In the genomic region with DNA sequence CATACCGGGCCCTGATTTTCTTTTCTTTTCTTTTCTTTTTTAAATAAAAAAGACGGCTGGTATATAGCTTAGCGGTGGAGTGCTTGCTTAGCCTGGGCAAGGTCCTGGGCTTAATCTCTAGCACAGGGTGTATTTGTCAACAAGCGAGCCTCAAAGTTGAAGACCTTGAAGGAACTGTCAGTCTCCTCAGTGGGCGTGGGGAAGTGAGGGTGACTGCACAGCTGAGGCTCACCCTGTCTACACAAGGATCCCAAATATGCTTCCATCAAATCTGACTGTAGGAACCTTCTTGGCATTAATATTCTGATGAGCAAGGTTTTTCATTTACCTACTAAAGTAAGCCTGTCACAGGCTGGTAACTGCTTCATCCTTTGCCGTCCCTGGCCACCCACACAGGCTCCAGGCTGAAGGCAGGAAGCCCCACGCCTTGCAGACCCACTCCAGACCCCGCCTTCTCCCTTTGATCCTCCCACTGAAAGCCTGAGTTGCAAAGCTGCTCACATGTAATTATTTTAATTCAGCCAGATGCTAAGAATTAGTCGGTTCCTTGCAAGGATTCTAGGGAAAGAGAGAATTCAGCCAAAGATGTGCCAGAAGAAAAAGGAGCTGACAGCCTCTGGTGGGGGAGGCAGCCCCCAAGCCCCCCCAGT, we compare ENCODE assay signal across 8 mouse cellular contexts. TPM values are rescaled to one million over a fixed set of nuclear protein-coding genes. Genes with fewer than 3 reads are reported as not detected.
DNase-seq lines count a peak whose midpoint lies in the region; ATAC-seq lines count a peak whose summit lies in the region.

No protein-coding gene starts in this region.

- WGBS in embryonic facial prominence, embryonic 11.5 days, result 10% methylated on average over 9 of the region's 9 CpGs

- H3K9me3 ChIP-seq in embryonic facial prominence, embryonic 11.5 days (replicated peaks; ENCODE audit: control insufficient read depth, low read length), result no peaks in the 10 kb centered on the region

- no peak overlapping the region for H3K4me2 ChIP-seq in embryonic facial prominence, embryonic 11.5 days (ENCODE audit: low read depth, low read length)

- H3K9ac ChIP-seq in embryonic facial prominence, embryonic 11.5 days (replicated peaks; ENCODE audit: low read length), result no peak overlapping the region

- H3K27ac ChIP-seq in embryonic facial prominence, embryonic 11.5 days (replicated peaks; ENCODE audit: low read depth, low read length), result no peak overlapping the region; the same call in 1 of the 2 replicates

- H3K4me3 ChIP-seq in embryonic facial prominence, embryonic 11.5 days (ENCODE audit: low read depth, low read length), result no peak overlapping the region

- ATAC-seq in embryonic facial prominence, embryonic 11.5 days (replicated peaks; ENCODE audit: insufficient number of reproducible peaks, low FRiP score, low TSS enrichment, low read depth), result peak; percentile 54; the same call in 1 of the 2 replicates
- ATAC-seq in monocyte, adult 5-6 weeks (replicated peaks; ENCODE audit: insufficient number of reproducible peaks, low FRiP score, low TSS enrichment, poor library complexity, severe bottlenecking), result no peak

- no peaks in the 10 kb centered on the region; the same call in 1 of the 2 replicates for H3K4me1 ChIP-seq in embryonic facial prominence, embryonic 11.5 days (ENCODE audit: control insufficient read depth, insufficient read depth, low read length)

- H3K27me3 ChIP-seq in embryonic facial prominence, embryonic 11.5 days (ENCODE audit: control insufficient read depth, insufficient read depth, low read length), result no peaks in the 10 kb centered on the region

- intact Hi-C loops in left cerebral cortex, postnatal 4 days (cut with DNase I), result no loop called here

- DNase-seq in left cerebral cortex, adult 11 months (ENCODE audit: low spot score), result peak; percentile 57
- no peak for DNase-seq in left cerebral cortex, postnatal 4 days
- DNase-seq in embryonic facial prominence, embryonic 11.5 days (ENCODE audit: low spot score), result peak; percentile 82
- DNase-seq in layer of hippocampus, postnatal 36 days, result peak; percentile 17 to 25
- DNase-seq in right cerebral cortex, postnatal 36 days (ENCODE audit: low spot score in 2 of 2), result peak; percentile 46 to 59
- DNase-seq in cerebellum, postnatal 4 days (ENCODE audit: low spot score in 2 of 2), result no peak
- no peak for DNase-seq in yolk sac, embryonic 10.5 days (ENCODE audit: low spot score)

- no peaks in the 10 kb centered on the region for H3K36me3 ChIP-seq in embryonic facial prominence, embryonic 11.5 days (replicated peaks; ENCODE audit: control insufficient read depth, insufficient read depth, low read depth, low read length)

RNA-seq across cellular contexts. Expression of gene Cpne5, which starts 38.7 kb away (rescaled TPM):
- 10 to 100 TPM; 67.9 to 81.9 TPM for total RNA-seq in left cerebral cortex, postnatal 4 days (2021)
- 4.5 TPM in 2 replicates for polyA plus RNA-seq in embryonic facial prominence, embryonic 11.5 days (2014; fragmentation: Nextera tagmentation; extraction: Ambion mirVana)
- 10 to 100 TPM; 30.4 to 31.7 TPM for total RNA-seq in layer of hippocampus, postnatal 36 days (2021)
- 2.1 TPM in 1 of 3 replicates, not detected in the others for total RNA-seq in monocyte, adult 5-6 weeks (2017)

Comparison
In these comparisons a context has a peak if more than half of its experiments do, and no peak if none do; other contexts are left out.
1. DNase-seq: peak in left cerebral cortex, adult 11 months (single experiment), embryonic facial prominence, embryonic 11.5 days (single experiment), layer of hippocampus, postnatal 36 days (2 of 2) and right cerebral cortex, postnatal 36 days (2 of 2); none in left cerebral cortex, postnatal 4 days (single experiment), cerebellum, postnatal 4 days (0 of 2) and yolk sac, embryonic 10.5 days (single experiment).
2. RNA of gene Cpne5, which starts 38.7 kb away (total RNA-seq): 67.9 to 81.9 TPM in left cerebral cortex, postnatal 4 days and 30.4 to 31.7 TPM in layer of hippocampus, postnatal 36 days; 2.1 TPM in monocyte, adult 5-6 weeks; every median in the first group is over 10 times any median in the second.